Mouse (Mus musculus) embryonic fibroblast, embryonic 13.5 days (primary cell): ENCODE results near the gene Tcirg1. TPM values are rescaled to one million over a fixed set of nuclear protein-coding genes. Genes with fewer than 3 reads are reported as not detected.

Experiments
- H3K27ac ChIP-seq: 2 replicates; pipeline ENCODE4 v1.5.1; 2012; ENCODE audit warnings: low read length, control low read depth, inconsistent platforms; ENCODE audit not compliant: insufficient read depth
- H3K4me1 ChIP-seq: 2 replicates; pipeline ENCODE4 v1.6.1; 2011; ENCODE audit warnings: low read length; ENCODE audit not compliant: control insufficient read depth, insufficient read depth
- H3K4me3 ChIP-seq: 2 replicates; pipeline ENCODE4 v1.5.1; 2011; ENCODE audit warnings: mild to moderate bottlenecking, control low read depth, low read length; ENCODE audit not compliant: insufficient read depth
- CTCF ChIP-seq: IDR thresholded peaks from 2 replicates; pipeline ENCODE4 v1.5.1; 2011; ENCODE audit warnings: mild to moderate bottlenecking, control low read depth, low read length, moderate library complexity, borderline replicate concordance; ENCODE audit not compliant: insufficient read depth
- POLR2A ChIP-seq: IDR thresholded peaks from 2 replicates; pipeline ENCODE4 v1.6.1; 2011; ENCODE audit warnings: low read depth, mild to moderate bottlenecking, control low read depth, low read length, moderate library complexity
- polyA plus RNA-seq: library from polyadenylated mRNA; stranded (reverse); fragments of >200 nt; gene quantifications from 2 replicates; pipeline ENCODE4 v1.2.4, GENCODE M21; 2011; ENCODE audit warnings: low read depth; ENCODE audit not compliant: missing spikeins, insufficient read length

Tcirg1 gene
- polyA plus RNA-seq, 1 experiment, result 56.8 TPM

- H3K27ac ChIP-seq, result no peak overlapping the region
- TF ChIP-seq POLR2A (no peak), CTCF (no peak)
- H3K4me1 ChIP-seq, result no peaks in the 10 kb centered on the region
- H3K4me3 ChIP-seq, result no peak overlapping the region
Observed at GRCm38 (mm10) chr19:3846676-3847604, 60.0 kb downstream of the Tcirg1 start.

Other genes with a start within 250 kb of the Tcirg1 start
- 32.0 and 32.7 TPM in 2 replicates for gene Lrp5, start 220.6 kb downstream of the Tcirg1 start, polyA plus RNA-seq
- gene 1810055G02Rik, start 198.8 kb downstream of the Tcirg1 start, polyA plus RNA-seq, result 53.5 and 57.9 TPM in 2 replicates
- gene Kmt5b, start 139.7 kb downstream of the Tcirg1 start, polyA plus RNA-seq, result 36.9 and 47.1 TPM in 2 replicates
- 48.4 and 65.0 TPM in 2 replicates for gene Chka, start 55.4 kb downstream of the Tcirg1 start, polyA plus RNA-seq
- 97.0 and 108 TPM in 2 replicates for gene Ndufs8, start 5.6 kb upstream of the Tcirg1 start, polyA plus RNA-seq
- 3.8 and 4.3 TPM in 2 replicates for gene Aldh3b1, start 22.7 kb upstream of the Tcirg1 start, polyA plus RNA-seq
- gene Unc93b1, start 28.1 kb upstream of the Tcirg1 start, polyA plus RNA-seq, result 34.5 and 44.9 TPM in 2 replicates
- not detected in 2 replicates for gene Aldh3b3, start 51.5 kb upstream of the Tcirg1 start, polyA plus RNA-seq
- gene Aldh3b2, start 65.2 kb upstream of the Tcirg1 start, polyA plus RNA-seq, result not detected in 2 replicates
- gene Acy3, start 79.4 kb upstream of the Tcirg1 start, polyA plus RNA-seq, result 4.9 and 7.7 TPM in 2 replicates
- gene Tbx10, start 85.6 kb upstream of the Tcirg1 start, polyA plus RNA-seq, result not detected in 2 replicates
- gene Nudt8, start 93.4 kb upstream of the Tcirg1 start, polyA plus RNA-seq, result 18.5 and 19.7 TPM in 2 replicates
- gene Gm49405, start 93.5 kb upstream of the Tcirg1 start, polyA plus RNA-seq, result 2.1 TPM in 2 replicates
- gene Doc2g, start 96.2 kb upstream of the Tcirg1 start, polyA plus RNA-seq, result 2.1 and 3.2 TPM in 2 replicates
- 64.3 and 74.1 TPM in 2 replicates for gene Ndufv1, start 105.7 kb upstream of the Tcirg1 start, polyA plus RNA-seq
- 225 and 296 TPM in 2 replicates for gene Gstp1, start 130.9 kb upstream of the Tcirg1 start, polyA plus RNA-seq
- gene Gstp2, start 138.9 kb upstream of the Tcirg1 start, polyA plus RNA-seq, result 1.7 and 3.1 TPM in 2 replicates
- not detected in 2 replicates for gene Gstp3, start 152.4 kb upstream of the Tcirg1 start, polyA plus RNA-seq
- not detected in 2 replicates for gene Cabp2, start 174.4 kb upstream of the Tcirg1 start, polyA plus RNA-seq
- gene Cdk2ap2, start 190.0 kb upstream of the Tcirg1 start, polyA plus RNA-seq, result 25.1 and 32.1 TPM in 2 replicates
- gene Pitpnm1, start 192.9 kb upstream of the Tcirg1 start, polyA plus RNA-seq, result 14.5 and 19.5 TPM in 2 replicates
- 63.9 and 72.7 TPM in 2 replicates for gene Aip, start 218.7 kb upstream of the Tcirg1 start, polyA plus RNA-seq
- gene Gpr152, start 232.7 kb upstream of the Tcirg1 start, polyA plus RNA-seq, result not detected in 2 replicates
- gene Cabp4, start 236.9 kb upstream of the Tcirg1 start, polyA plus RNA-seq, result not detected in 2 replicates
- 143 and 179 TPM in 2 replicates for gene Coro1b, start 241.5 kb upstream of the Tcirg1 start, polyA plus RNA-seq
- gene Ptprcap, start 246.5 kb upstream of the Tcirg1 start, polyA plus RNA-seq, result 0.50 TPM in 1 of 2 replicates, not detected in the other